Mouse (Mus musculus) common myeloid progenitor, adult 5-6 weeks (primary cell): ENCODE results near the gene Itpr2. TPM values are rescaled to one million over a fixed set of nuclear protein-coding genes. Genes with fewer than 3 reads are reported as not detected.

Experiments used
- ATAC-seq: replicated peaks from 2 replicates; pipeline ENCODE4 v1.8.0; 2016; ENCODE audit warnings: low read depth, mild to moderate bottlenecking, moderate TSS enrichment, inconsistent platforms; ENCODE audit not compliant: poor library complexity, severe bottlenecking
- total RNA-seq: library from RNA; stranded (forward); fragments of 200-1000, 187-1606 nt; gene quantifications from 2 replicates; pipeline ENCODE4 v1.2.3, GENCODE M21; 2017

Itpr2 gene
- total RNA-seq, 1 experiment from 2014 or later, result 16.3 TPM

GRCm38 (mm10) chr6:146205136-146205535 lies 296.9 kb downstream of the Itpr2 start:
- no peak for ATAC-seq

- ATAC-seq, result no peak
Observed at GRCm38 (mm10) chr6:146204470-146204869, 297.6 kb downstream of the Itpr2 start.

GRCm38 (mm10) chr6:146197868-146198379 lies 304.1 kb downstream of the Itpr2 start:
- no peak for ATAC-seq

GRCm38 (mm10) chr6:146196701-146197100 lies 305.3 kb downstream of the Itpr2 start:
- ATAC-seq, result no peak

GRCm38 (mm10) chr6:146195854-146196457 lies 306.1 kb downstream of the Itpr2 start:
- ATAC-seq, result peak; percentile 65

GRCm38 (mm10) chr6:146191931-146192330 lies 310.1 kb downstream of the Itpr2 start:
- peak; percentile 32; the same call in 1 of the 2 replicates for ATAC-seq

GRCm38 (mm10) chr6:146190006-146190405 lies 312.0 kb downstream of the Itpr2 start:
- no peak for ATAC-seq

GRCm38 (mm10) chr6:146185532-146185931 lies 316.5 kb downstream of the Itpr2 start:
- ATAC-seq, result 0 out of 2 replicates have a peak, but pooled peaks have one; percentile 50

- no peak for ATAC-seq
Observed at GRCm38 (mm10) chr6:146184771-146185170, 317.3 kb downstream of the Itpr2 start.

GRCm38 (mm10) chr6:146174644-146175250 lies 327.3 kb downstream of the Itpr2 start:
- no peak for ATAC-seq

GRCm38 (mm10) chr6:146170603-146171051 lies 331.4 kb downstream of the Itpr2 start:
- peak; percentile 87 for ATAC-seq

GRCm38 (mm10) chr6:146167207-146167606 lies 334.8 kb downstream of the Itpr2 start:
- ATAC-seq, result no peak

- no peak for ATAC-seq
Observed at GRCm38 (mm10) chr6:146159641-146160040, 342.4 kb downstream of the Itpr2 start.

- ATAC-seq, result no peak
Observed at GRCm38 (mm10) chr6:146158717-146159116, 343.3 kb downstream of the Itpr2 start.

GRCm38 (mm10) chr6:146157983-146158535 lies 344.0 kb downstream of the Itpr2 start:
- ATAC-seq, result no peak

- no peak for ATAC-seq
Observed at GRCm38 (mm10) chr6:146157099-146157498, 344.9 kb downstream of the Itpr2 start.

GRCm38 (mm10) chr6:146156536-146156935 lies 345.5 kb downstream of the Itpr2 start:
- no peak for ATAC-seq

GRCm38 (mm10) chr6:146155156-146155734 lies 346.8 kb downstream of the Itpr2 start:
- ATAC-seq, result no peak

GRCm38 (mm10) chr6:146152843-146153242 lies 349.2 kb downstream of the Itpr2 start:
- ATAC-seq, result no peak

GRCm38 (mm10) chr6:146140966-146141585 lies 360.9 kb downstream of the Itpr2 start:
- ATAC-seq, result no peak
